Mouse (Mus musculus) liver, adult 2 months (tissue): ENCODE measurements around the gene Dgkd.

Experiments
- CTCF ChIP-seq: fragments of 200-500 bp; IDR thresholded peaks from 2 replicates; pipeline ENCODE4 v1.5.1; 2011; ENCODE audit warnings: low read depth, low read length, control low read depth
- POLR2A ChIP-seq: fragments of 200-500 bp; IDR thresholded peaks from 2 replicates; pipeline ENCODE4 v1.6.1; 2011; ENCODE audit warnings: low read length, control low read depth; ENCODE audit not compliant: insufficient read depth; ENCODE audit errors: extremely low read depth

DNA sequence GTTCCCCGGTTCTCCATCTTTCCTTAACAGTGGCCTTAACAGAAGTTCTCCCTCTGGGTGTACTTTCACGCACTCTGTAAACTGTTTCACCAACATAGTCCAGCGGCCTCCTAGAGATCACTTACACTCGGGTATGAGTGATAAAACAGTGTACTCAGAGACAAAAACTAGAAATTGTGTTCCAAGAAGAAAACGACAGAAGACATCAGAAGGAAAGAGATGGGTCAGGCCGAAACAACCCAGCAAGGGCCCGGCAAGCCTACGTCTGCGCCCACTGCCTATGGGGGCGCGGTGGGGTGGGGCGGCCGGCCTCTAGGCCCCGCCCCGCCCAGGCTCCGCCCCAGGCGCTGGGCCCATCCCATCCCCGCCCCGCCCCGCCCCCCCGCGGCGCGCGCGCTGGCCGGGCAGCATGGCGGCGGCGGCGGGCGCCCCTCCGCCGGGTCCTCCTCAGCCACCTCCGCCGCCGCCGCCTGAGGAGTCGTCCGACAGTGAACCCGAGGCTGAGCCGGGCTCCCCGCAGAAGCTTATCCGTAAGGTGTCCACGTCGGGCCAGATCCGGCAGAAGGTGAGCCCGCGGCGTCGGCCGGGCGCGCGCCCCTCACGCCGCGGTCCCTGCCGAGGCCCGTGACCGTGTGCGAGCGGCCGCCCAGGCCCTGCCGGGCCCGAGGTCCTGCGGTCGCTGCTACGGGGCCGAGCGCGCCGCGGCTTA is at the start of gene Dgkd:
- no peak for TF ChIP-seq CTCF
- no peak for TF ChIP-seq POLR2A
